Mouse (Mus musculus) heart, postnatal 4 days (tissue): ENCODE measurements around the gene a. TPM values are rescaled to one million over a fixed set of nuclear protein-coding genes. Genes with fewer than 3 reads are reported as not detected.
"Not testable (repeated sequence)": the region's sequence is repeated elsewhere in the genome, so short reads cannot be mapped to it uniquely, and the experiment has no call there.

ENCODE experiments used
- DNase-seq: peaks from one replicate; pipeline ENCODE4 v3.0.0; 2021
- total RNA-seq, 2 experiments: library from RNA; stranded (reverse); gene quantifications; 2 replicates each; pipeline ENCODE4 v1.2.3; 2021

The a gene
- total RNA-seq, 2 experiments from 2014 or later, result not detected

- DNase-seq, result no peak
Measured at GRCm38 (mm10) chr2:154926843-154927242, 135.6 kb downstream of the a start.

GRCm38 (mm10) chr2:154928298-154928697 is 137.1 kb downstream of the a start:
- DNase-seq, result no peak

GRCm38 (mm10) chr2:154933884-154934283 is 142.7 kb downstream of the a start:
- no peak for DNase-seq

- DNase-seq, result no peak
Measured at GRCm38 (mm10) chr2:154936106-154936505, 144.9 kb downstream of the a start.

- no peak for DNase-seq
Measured at GRCm38 (mm10) chr2:154936536-154937155, 145.4 kb downstream of the a start.

- DNase-seq, result no peak
Measured at GRCm38 (mm10) chr2:154937547-154938390, 146.6 kb downstream of the a start.

- no peak for DNase-seq
Measured at GRCm38 (mm10) chr2:154941952-154942351, 150.8 kb downstream of the a start.

- DNase-seq, result no peak
Measured at GRCm38 (mm10) chr2:154942546-154942945, 151.3 kb downstream of the a start.

GRCm38 (mm10) chr2:154943101-154943500 is 151.9 kb downstream of the a start:
- peak; percentile 89 for DNase-seq

- no peak for DNase-seq
Measured at GRCm38 (mm10) chr2:154946921-154947320, 155.7 kb downstream of the a start.

- DNase-seq, result no peak
Measured at GRCm38 (mm10) chr2:154949352-154949751, 158.2 kb downstream of the a start.

GRCm38 (mm10) chr2:154949877-154950276 is 158.7 kb downstream of the a start:
- DNase-seq, result no peak

GRCm38 (mm10) chr2:154950601-154951000 is 159.4 kb downstream of the a start:
- DNase-seq, result no peak

- no peak for DNase-seq
Measured at GRCm38 (mm10) chr2:154959486-154959885, 168.3 kb downstream of the a start.

GRCm38 (mm10) chr2:154959909-154960308 is 168.7 kb downstream of the a start:
- DNase-seq, result no peak

GRCm38 (mm10) chr2:154963176-154963575 is 172.0 kb downstream of the a start:
- DNase-seq, result no peak

GRCm38 (mm10) chr2:154969740-154970397 is 178.7 kb downstream of the a start:
- not testable (repeated sequence) for DNase-seq

GRCm38 (mm10) chr2:154971919-154972692 is 180.9 kb downstream of the a start:
- DNase-seq, result no peak

GRCm38 (mm10) chr2:154972981-154973380 is 181.8 kb downstream of the a start:
- DNase-seq, result no peak

GRCm38 (mm10) chr2:154986609-154987008 is 195.4 kb downstream of the a start:
- no peak for DNase-seq

GRCm38 (mm10) chr2:154991411-154991810 is 200.2 kb downstream of the a start:
- no peak for DNase-seq

GRCm38 (mm10) chr2:154992083-154992482 is 200.9 kb downstream of the a start:
- no peak for DNase-seq

GRCm38 (mm10) chr2:155005491-155005890 is 214.3 kb downstream of the a start:
- DNase-seq, result no peak
